Mouse (Mus musculus): Measurements from ENCODE around the gene Scand1. TPM values are rescaled to one million over a fixed set of nuclear protein-coding genes. Genes with fewer than 3 reads are reported as not detected.
A peak's percentile ranks its signal among the peaks of the same experiment; 100 is the strongest.

Gene Scand1
- 37.4 and 49.6 TPM in 2 replicates for total RNA-seq (2012; rRNA removed)
- polyA plus RNA-seq (2012; ENCODE audit: insufficient read depth in 1 of 2, insufficient read length in 2 of 2, low read depth in 1 of 2, low replicate concordance in 2 of 2, missing spikeins in 1 of 2), result 10 to 100 TPM in 1 of 2 experiments, not detected in 1; 75.6 TPM

DNA sequence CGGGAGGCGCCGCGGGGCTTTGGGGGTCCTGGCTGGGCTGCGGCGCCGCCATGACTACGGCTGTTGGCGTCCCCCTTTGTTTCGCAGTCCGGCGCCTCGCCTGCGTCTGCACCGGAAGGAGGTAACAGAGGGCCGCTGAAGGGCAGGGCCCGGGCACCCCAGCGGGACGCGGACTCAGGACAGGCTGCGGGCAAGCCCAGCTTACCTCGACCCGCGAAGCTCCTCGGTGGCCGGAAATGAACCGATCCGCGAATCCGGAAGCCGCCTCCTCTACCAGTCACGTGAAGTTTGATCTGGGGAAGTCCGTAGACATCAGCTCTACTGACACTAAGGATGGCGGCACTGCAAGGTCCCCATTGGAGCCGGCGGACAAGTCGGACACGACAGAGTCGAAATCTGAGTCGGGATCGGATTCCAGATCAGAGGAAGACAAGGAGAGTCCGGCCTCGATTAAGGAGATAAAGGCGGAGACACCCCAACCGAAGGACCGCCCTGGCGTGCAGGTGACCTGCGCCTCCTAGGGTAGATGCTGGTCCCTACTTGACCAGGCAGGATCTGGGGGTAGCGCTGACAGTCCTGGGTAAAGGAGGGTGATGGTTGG lies at the start of gene Scand1, which contains the start of gene Cnbd2:
Gene Scand1 (minus strand): TSS at position 408 of the 601 bp plus-strand sequence.
Gene Cnbd2 (plus strand): TSS at position 3 of the 601 bp plus-strand sequence.
- peak within 1 kb of the TSS; percentile 70 to 96 for H3K4me3 ChIP-seq (ENCODE audit: control insufficient read depth in 1 of 2, insufficient read depth in 1 of 2, low read depth in 2 of 2, low read length in 2 of 2)
- peak; percentile 92 for DNase-seq (ENCODE audit: low read depth, low spot score)
- H3K9ac ChIP-seq (ENCODE audit: control insufficient read depth, low read depth, low read length, poor library complexity, severe bottlenecking), result peak within 1 kb of the TSS; percentile 90
- peaks cover 13% of the 10 kb centered on the region for H3K79me2 ChIP-seq (ENCODE audit: control insufficient read depth, insufficient read depth, low read length, poor library complexity)
- peaks cover 0 to 6% of the 10 kb centered on the region in 2 experiments; a peak in 2 of 4 replicates for H3K36me3 ChIP-seq (ENCODE audit: control insufficient read depth in 1 of 2, insufficient read depth in 2 of 2, low read length in 2 of 2)
- H3K27ac ChIP-seq (ENCODE audit: control insufficient read depth, low read depth, low read length), result peak within 1 kb of the TSS; percentile 76
- H3K27me3 ChIP-seq (ENCODE audit: control insufficient read depth in 1 of 2, insufficient read depth in 2 of 2, low read length in 2 of 2), result no peaks in the 10 kb centered on the region
- H3K9me3 ChIP-seq (replicated peaks; ENCODE audit: insufficient read depth, low read length), result no peaks in the 10 kb centered on the region
- peaks cover 0 to 3% of the 10 kb centered on the region in 2 experiments; a peak in 3 of 4 replicates for H3K4me1 ChIP-seq (ENCODE audit: control insufficient read depth in 1 of 2, insufficient read depth in 2 of 2, low read length in 2 of 2)
- TF ChIP-seq RAD21 (IDR thresholded peaks at IDR 0.05; ENCODE audit: low read depth, low read length), result no peak
- TF ChIP-seq MXI1 (IDR thresholded peaks at IDR 0.05; ENCODE audit: low read depth, low read length), result peak; percentile 79
- TF ChIP-seq MAZ (IDR thresholded peaks at IDR 0.05; ENCODE audit: low read depth, low read length), result no peak
- TF ChIP-seq UBTF (IDR thresholded peaks at IDR 0.05; ENCODE audit: borderline replicate concordance, insufficient read depth, low read depth, low read length), result no peak
- 0 out of 2 replicates have a peak, but pooled peaks have one; percentile 23 for TF ChIP-seq NRF1 (IDR thresholded peaks at IDR 0.05; ENCODE audit: insufficient read depth, low read depth, low read length, poor library complexity, severe bottlenecking)
- no peak for TF ChIP-seq TAL1 (IDR thresholded peaks at IDR 0.05; ENCODE audit: low read length)
- TF ChIP-seq CHD2 (IDR thresholded peaks at IDR 0.05; ENCODE audit: low read length), result no peak
- TF ChIP-seq ZNF384 (IDR thresholded peaks at IDR 0.05; ENCODE audit: low read depth, low read length), result no peak
- peak in 1 of 2 experiments; percentile 85; a peak in 2 of 4 replicates for TF ChIP-seq USF2 (IDR thresholded peaks at IDR 0.05; ENCODE audit: borderline replicate concordance in 1 of 2, insufficient read depth in 1 of 2, low read depth in 1 of 2, low read length in 2 of 2)
- TF ChIP-seq MYB (IDR thresholded peaks at IDR 0.05; ENCODE audit: low read depth, low read length), result no peak
- peak; percentile 83 to 91; a peak in 3 of 4 replicates for TF ChIP-seq POLR2A (IDR thresholded peaks at IDR 0.05; ENCODE audit: control insufficient read depth in 1 of 2, insufficient read depth in 1 of 2, low read depth in 1 of 2, low read length in 2 of 2, poor library complexity in 1 of 2)
- peak in 2 of 3 experiments; percentile 1 to 4; a peak in 1 of 6 replicates for TF ChIP-seq CTCF (IDR thresholded peaks at IDR 0.05 in 2 of 3, conservative IDR thresholded peaks at IDR 0.05 in 1 of 3; ENCODE audit: control insufficient read depth in 1 of 3, insufficient read depth in 1 of 3, low read depth in 2 of 3, low read length in 3 of 3, poor library complexity in 1 of 3, severe bottlenecking in 1 of 3)
- TF ChIP-seq ELF1 (IDR thresholded peaks at IDR 0.05; ENCODE audit: low read depth, low read length), result peak; percentile 91
- TF ChIP-seq MAX (IDR thresholded peaks at IDR 0.05; ENCODE audit: low read length), result peak; percentile 89
- peak; percentile 83 for TF ChIP-seq HCFC1 (IDR thresholded peaks at IDR 0.05; ENCODE audit: low read depth, low read length)
- peak; percentile 89; the same call in 1 of the 2 replicates for TF ChIP-seq ZMIZ1 (IDR thresholded peaks at IDR 0.05; ENCODE audit: low read depth, low read length)
- TF ChIP-seq MAFK (IDR thresholded peaks at IDR 0.05; ENCODE audit: borderline replicate concordance, low read depth, low read length), result no peak
- TF ChIP-seq SIN3A (IDR thresholded peaks at IDR 0.05; ENCODE audit: low read length), result peak; percentile 88
- TF ChIP-seq EP300 (IDR thresholded peaks at IDR 0.05; ENCODE audit: low read depth in 1 of 2, low read length in 2 of 2), result peak in 1 of 2 experiments; percentile 3; a peak in 1 of 4 replicates
- peak; percentile 48; the same call in 1 of the 2 replicates for TF ChIP-seq KAT2A (conservative IDR thresholded peaks at IDR 0.05; ENCODE audit: low read depth, low read length)
- no peak for TF ChIP-seq ZKSCAN1 (IDR thresholded peaks at IDR 0.05; ENCODE audit: low read depth, low read length)
- TF ChIP-seq USF1 (IDR thresholded peaks at IDR 0.05; ENCODE audit: low read depth, low read length), result peak; percentile 97
- TF ChIP-seq NELFE (IDR thresholded peaks at IDR 0.05; ENCODE audit: low read depth, low read length), result peak; percentile 89
- TF ChIP-seq BHLHE40 (IDR thresholded peaks at IDR 0.05; ENCODE audit: borderline replicate concordance, low read depth, low read length), result peak; percentile 96
- TF ChIP-seq RCOR1 (IDR thresholded peaks at IDR 0.05; ENCODE audit: low read depth, low read length), result peak; percentile 27; the same call in 1 of the 2 replicates
- no peak; the same call in none of the 2 replicates for TF ChIP-seq POLR2AphosphoS2 (IDR thresholded peaks at IDR 0.05; ENCODE audit: low read length)
- no peak for TF ChIP-seq GABPA (IDR thresholded peaks at IDR 0.05; ENCODE audit: low read depth, low read length)
- TF ChIP-seq SMC3 (IDR thresholded peaks at IDR 0.05; ENCODE audit: low read depth, low read length), result peak; percentile 17; the same call in 1 of the 2 replicates
- TF ChIP-seq E2F4 (IDR thresholded peaks at IDR 0.05; ENCODE audit: borderline replicate concordance, low read depth, low read length), result no peak
- peak; percentile 55; the same call in 1 of the 2 replicates for TF ChIP-seq ETS1 (IDR thresholded peaks at IDR 0.05; ENCODE audit: low read depth, low read length)
- no peak for TF ChIP-seq POLR2AphosphoS5 (IDR thresholded peaks at IDR 0.05; ENCODE audit: borderline replicate concordance, low read depth, low read length)
- TF ChIP-seq TCF12 (IDR thresholded peaks at IDR 0.05; ENCODE audit: low read depth, low read length), result peak; percentile 58
- TF ChIP-seq MYC (IDR thresholded peaks at IDR 0.05; ENCODE audit: low read depth, low read length), result peak; percentile 73; the same call in 1 of the 2 replicates
- 0 out of 2 replicates have a peak, but pooled peaks have one; percentile 52 for TF ChIP-seq MEF2A (IDR thresholded peaks at IDR 0.05; ENCODE audit: extremely low read depth, insufficient replicate concordance, low read depth, low read length, poor library complexity, severe bottlenecking)
